In genomic region chr14:7567266-7567665, GRCm38 (mm10) we compare ENCODE assay signal across 18 mouse cellular contexts. TPM values are rescaled to one million over a fixed set of nuclear protein-coding genes. Genes with fewer than 3 reads are reported as not detected.
A peak's percentile ranks its signal among the peaks of the same experiment; 100 is the strongest.
DNase-seq lines count a peak whose midpoint lies in the region; ATAC-seq and TF ChIP-seq lines count a peak whose summit lies in the region.
"Not testable (repeated sequence)": the region's sequence is repeated elsewhere in the genome, so short reads cannot be mapped to it uniquely, and the experiment has no call there.
"Had no signal": no experiment of that assay in that cellular context is flagged by ENCODE, and none has a peak within 500 bp of the region (broad histone marks: within the 10 kb centered on the region; RNA-seq: fewer than 3 reads in every experiment).

No protein-coding gene starts in this region.

- not testable (repeated sequence) for H3K36me3 ChIP-seq in intestine, postnatal 0 days (ENCODE audit: control insufficient read depth, insufficient read depth)

- H3K4me1 ChIP-seq in intestine, postnatal 0 days (replicated peaks; ENCODE audit: control insufficient read depth, insufficient read depth, low read length): not testable (repeated sequence)

- H3K4me2 ChIP-seq in intestine, postnatal 0 days (replicated peaks; ENCODE audit: low read depth): not testable (repeated sequence)

- TF ChIP-seq CTCF in intestine, postnatal 0 days (IDR thresholded peaks at IDR 0.05; ENCODE audit: low read depth): peak; percentile 27; the same call in 1 of the 2 replicates

- DNase-seq in adrenal gland, postnatal 14 days: peak; percentile 3
- peak; percentile 41 for DNase-seq in cerebellum, adult 9-11 months
- DNase-seq in heart, adult 11 months: peak; percentile 86
- DNase-seq in layer of hippocampus, adult 11-12 months (ENCODE audit: low spot score): peak; percentile 31
- DNase-seq in left cerebral cortex, postnatal 4 days: peak; percentile 0
- peak; percentile 8 to 26 for DNase-seq in right cerebral cortex, adult 2 months (ENCODE audit: low spot score in 2 of 2)

- not testable (repeated sequence) for H3K4me3 ChIP-seq in intestine, postnatal 0 days (ENCODE audit: low read depth, low read length)

- not testable (repeated sequence) for H3K27me3 ChIP-seq in intestine, postnatal 0 days (replicated peaks; ENCODE audit: control insufficient read depth, insufficient read depth, low read length)

- not testable (repeated sequence) for H3K27ac ChIP-seq in intestine, postnatal 0 days (ENCODE audit: low read depth, low read length)

- not testable (repeated sequence) for ATAC-seq in intestine, postnatal 0 days

- intact Hi-C loops in left cerebral cortex, postnatal 4 days (cut with DNase I): not testable (repeated sequence)

- H3K9ac ChIP-seq in intestine, postnatal 0 days (ENCODE audit: low read depth, low read length): not testable (repeated sequence)

- 2% methylated on average over 6 of the region's 9 CpGs for WGBS in intestine, postnatal 0 days

- H3K9me3 ChIP-seq in intestine, postnatal 0 days (ENCODE audit: control insufficient read depth): not testable (repeated sequence)

RNA-seq across cellular contexts. Expression of gene Gm3558, which starts 1.1 kb away (rescaled TPM):
- 2.3 and 2.9 TPM in 2 replicates for total RNA-seq in adrenal gland, postnatal 14 days (2021)
- polyA plus RNA-seq in intestine, postnatal 0 days (2015; fragmentation: Nextera tagmentation; extraction: Ambion mirVana): 0.13 and 0.27 TPM in 2 replicates
- 10 to 100 TPM; 27.9 to 28.2 TPM for total RNA-seq in left cerebral cortex, postnatal 4 days (2021)
- polyA plus RNA-seq: small intestine, adult 2 months had no signal

RNA-seq across cellular contexts. Expression of gene Gm10338, which starts 28.1 kb away (rescaled TPM):
- not detected in 2 replicates for total RNA-seq in adrenal gland, postnatal 14 days (2021)
- not detected in 2 replicates for polyA plus RNA-seq in intestine, postnatal 0 days (2015; fragmentation: Nextera tagmentation; extraction: Ambion mirVana)
- total RNA-seq in left cerebral cortex, postnatal 4 days (2021): not detected
- total RNA-seq: gastrocnemius, postnatal 14 days; heart, postnatal 25 days; left cerebral cortex, postnatal 25 days had no signal
- polyA plus RNA-seq: embryonic facial prominence, embryonic 15.5 days; forebrain, embryonic 10.5 days; heart, embryonic 11.5 days; hindbrain, embryonic 16.5 days; midbrain, embryonic 12.5 days; neural tube, embryonic 14.5 days; small intestine, adult 2 months; urinary bladder, adult 2 months had no signal

Comparison
In these comparisons a context has a peak if more than half of its experiments do, and no peak if none do; other contexts are left out.
1. DNase-seq: peak in every context shown above with its lines; median percentile 86 in heart, adult 11 months; 41 in cerebellum, adult 9-11 months; 31 in layer of hippocampus, adult 11-12 months; 17 in right cerebral cortex, adult 2 months; 3 in adrenal gland, postnatal 14 days; 0 in left cerebral cortex, postnatal 4 days.